Mouse (Mus musculus): ENCODE data around the gene Eqtn. TPM values are rescaled to one million over a fixed set of nuclear protein-coding genes. Genes with fewer than 3 reads are reported as not detected.

Eqtn gene
- 0.42 TPM in 1 of 2 replicates, not detected in the other for total RNA-seq (2015)
- not detected in 2 replicates for total RNA-seq (2017)

GRCm38 (mm10) chr4:94928743-94929142 is at the start of gene Eqtn:
TSS of gene Eqtn (minus strand) at chr4:94928843.
- no peak for ATAC-seq (ENCODE audit: poor library complexity, severe bottlenecking)

GRCm38 (mm10) chr4:94973321-94973720 is 44.7 kb upstream of the Eqtn start:
- no peak for ATAC-seq (ENCODE audit: poor library complexity, severe bottlenecking)

- ATAC-seq (ENCODE audit: poor library complexity, severe bottlenecking): no peak
Observed at GRCm38 (mm10) chr4:94952773-94953172, 24.1 kb upstream of the Eqtn start.

DNA sequence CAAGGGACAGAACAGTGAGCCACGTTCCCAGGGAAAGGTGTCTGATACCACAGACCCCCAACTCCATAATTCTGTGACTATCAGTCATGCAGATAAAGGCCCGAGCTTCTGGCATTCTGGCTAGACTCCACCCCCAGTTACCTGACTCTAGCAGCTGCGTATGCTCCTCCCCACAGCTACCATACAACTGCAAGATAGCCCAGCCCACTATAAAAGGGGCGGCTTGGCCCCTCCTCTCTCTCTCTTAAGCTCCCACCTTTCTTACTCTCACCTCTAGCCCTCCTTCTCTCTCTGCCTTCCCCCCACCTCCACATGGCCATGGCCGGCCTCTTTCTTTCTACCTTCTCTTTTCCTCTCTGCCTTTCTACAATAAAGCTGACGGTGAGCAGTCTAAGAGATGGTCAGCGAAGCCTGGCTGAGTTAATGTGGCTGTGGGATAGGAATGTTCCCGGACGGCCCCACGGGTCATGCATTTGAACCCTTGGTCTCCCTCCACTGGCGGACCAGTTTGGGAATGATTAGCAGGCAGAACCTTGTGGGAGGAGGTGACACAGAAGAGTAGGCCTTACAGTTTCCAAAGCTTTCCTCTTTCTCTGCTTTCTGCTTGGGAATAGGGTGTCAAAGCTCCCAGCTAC is 12.7 kb upstream of the Eqtn start:
- no peak for ATAC-seq (ENCODE audit: poor library complexity, severe bottlenecking)

- no peak for ATAC-seq (ENCODE audit: poor library complexity, severe bottlenecking)
Observed at GRCm38 (mm10) chr4:94901780-94902179, 26.9 kb downstream of the Eqtn start.

- ATAC-seq (ENCODE audit: poor library complexity, severe bottlenecking): no peak
Observed at GRCm38 (mm10) chr4:94900744-94901143, 27.9 kb downstream of the Eqtn start.

Other genes starting within 250 kb of the Eqtn start
- not detected in 2 replicates for gene Tek, start 189.6 kb downstream of the Eqtn start, total RNA-seq (2015)
- gene Tek, start 189.6 kb downstream of the Eqtn start, total RNA-seq (2017): not detected in 2 replicates
- gene Mysm1, start 50.3 kb upstream of the Eqtn start, total RNA-seq (2015): 35.7 and 54.4 TPM in 2 replicates
- 38.6 and 58.9 TPM in 2 replicates for gene Mysm1, start 50.3 kb upstream of the Eqtn start, total RNA-seq (2017)
- 88.4 and 91.5 TPM in 2 replicates for gene Jun, start 123.4 kb upstream of the Eqtn start, total RNA-seq (2015)
- gene Jun, start 123.4 kb upstream of the Eqtn start, total RNA-seq (2017): 141 and 162 TPM in 2 replicates

Data from megakaryocyte, adult 5-6 weeks (primary cell).